Mouse (Mus musculus) urinary bladder, postnatal 25 days (tissue): Measurements from ENCODE around the gene AU021092.

Experiments used
- DNase-seq: peaks from one replicate; pipeline ENCODE4 v3.0.0; 2022; ENCODE audit warnings: low spot score

The AU021092 gene

GRCm38 (mm10) chr16:5214126-5214525, 8.0 kb downstream of the AU021092 start:
- no peak for DNase-seq

GRCm38 (mm10) chr16:5212150-5212549, 9.9 kb downstream of the AU021092 start:
- DNase-seq, result no peak

GRCm38 (mm10) chr16:5210365-5210764, 11.7 kb downstream of the AU021092 start:
- no peak for DNase-seq

- no peak for DNase-seq
These were observed 16.0 kb downstream of the AU021092 start for GRCm38 (mm10) chr16:5206051-5206450.

GRCm38 (mm10) chr16:5205431-5205970, 16.6 kb downstream of the AU021092 start:
- no peak for DNase-seq

- DNase-seq, result peak; percentile 76
These were observed 18.2 kb downstream of the AU021092 start, which contains the start of gene Nagpa for GRCm38 (mm10) chr16:5203668-5204433. TSS of gene Nagpa (minus strand) at chr16:5204012.

- DNase-seq, result peak; percentile 13
These were observed 18.9 kb downstream of the AU021092 start for GRCm38 (mm10) chr16:5203200-5203599.

GRCm38 (mm10) chr16:5202681-5203080, 19.4 kb downstream of the AU021092 start:
- peak; percentile 37 for DNase-seq

GRCm38 (mm10) chr16:5195080-5195479, 27.0 kb downstream of the AU021092 start:
- DNase-seq, result peak; percentile 21

- DNase-seq, result no peak
These were observed 35.9 kb downstream of the AU021092 start for GRCm38 (mm10) chr16:5186234-5186633.

- DNase-seq, result no peak
These were observed 36.4 kb downstream of the AU021092 start for GRCm38 (mm10) chr16:5185691-5186090.

GRCm38 (mm10) chr16:5184956-5185355, 37.1 kb downstream of the AU021092 start:
- DNase-seq, result no peak

- DNase-seq, result no peak
These were observed 38.0 kb downstream of the AU021092 start for GRCm38 (mm10) chr16:5184101-5184500.

- no peak for DNase-seq
These were observed 38.7 kb downstream of the AU021092 start for GRCm38 (mm10) chr16:5183310-5183975.

- no peak for DNase-seq
These were observed 49.5 kb downstream of the AU021092 start for GRCm38 (mm10) chr16:5172636-5173035.

GRCm38 (mm10) chr16:5168829-5169228, 53.3 kb downstream of the AU021092 start:
- DNase-seq, result no peak

- DNase-seq, result no peak
These were observed 54.1 kb downstream of the AU021092 start for GRCm38 (mm10) chr16:5168038-5168437.

- DNase-seq, result no peak
These were observed 57.8 kb downstream of the AU021092 start for GRCm38 (mm10) chr16:5164327-5164726.
